Mouse (Mus musculus) midbrain, embryonic 11.5 days (tissue): ENCODE measurements at regions not wholly inside any gene's neighbourhood (a gene's known extent, or its start where the extent isn't known, plus 50 kb on each side); places are given as distances from the start of the nearest gene placed in this dataset.

Experiments used
- ATAC-seq: fragments of 200-750 bp; cut with Nextera tagmentation; 2 replicates; pipeline ENCODE4 v1.8.0; 2017; ENCODE audit warnings: moderate TSS enrichment, moderate library complexity; ENCODE audit not compliant: low FRiP score
- DNase-seq: peaks from one replicate; pipeline ENCODE4 v3.0.0; 2015; ENCODE audit warnings: low spot score; ENCODE audit errors: missing footprints
- H3K27ac ChIP-seq: fragments of 300-500 bp; sonication (generic); 2 replicates; pipeline ENCODE4 v1.5.1; 2014; ENCODE audit warnings: low read depth, low read length
- H3K27me3 ChIP-seq: fragments of 300-500 bp; sonication (generic); 2 replicates; pipeline ENCODE4 v1.6.1; 2014; ENCODE audit warnings: mild to moderate bottlenecking, low read length, moderate library complexity, mixed read lengths; ENCODE audit not compliant: control insufficient read depth, insufficient read depth
- H3K36me3 ChIP-seq: fragments of 300-500 bp; sonication (generic); 2 replicates; pipeline ENCODE4 v1.6.1; 2014; ENCODE audit warnings: mild to moderate bottlenecking, low read length, moderate library complexity, mixed read lengths; ENCODE audit not compliant: control insufficient read depth, insufficient read depth
- H3K4me1 ChIP-seq: fragments of 300-500 bp; sonication (generic); 2 replicates; pipeline ENCODE4 v1.6.1; 2014; ENCODE audit warnings: low read length; ENCODE audit not compliant: control insufficient read depth, insufficient read depth
- H3K4me2 ChIP-seq: fragments of 300-500 bp; sonication (generic); 2 replicates; pipeline ENCODE4 v1.6.1; 2014; ENCODE audit warnings: mild to moderate bottlenecking, moderate library complexity
- H3K4me3 ChIP-seq: fragments of 300-500 bp; sonication (generic); 2 replicates; pipeline ENCODE4 v1.5.1; 2014; ENCODE audit warnings: low read depth, low read length
- H3K9ac ChIP-seq: fragments of 300-500 bp; sonication (generic); 2 replicates; pipeline ENCODE4 v1.6.1; 2014; ENCODE audit warnings: low read length
- H3K9me3 ChIP-seq: fragments of 300-500 bp; sonication (generic); 2 replicates; pipeline ENCODE4 v1.6.1; 2016; ENCODE audit warnings: low read length; ENCODE audit not compliant: control insufficient read depth
- WGBS: fragments of 180-500 bp; shearing (Covaris S2); extraction: QIAGEN DNeasy Blood & Tissue Kit; methylation state at CpG from one replicate; pipeline ENCODE4 v1.1.7; 2014; 5-methylcytosine and 5-hydroxymethylcytosine counted together

DNA sequence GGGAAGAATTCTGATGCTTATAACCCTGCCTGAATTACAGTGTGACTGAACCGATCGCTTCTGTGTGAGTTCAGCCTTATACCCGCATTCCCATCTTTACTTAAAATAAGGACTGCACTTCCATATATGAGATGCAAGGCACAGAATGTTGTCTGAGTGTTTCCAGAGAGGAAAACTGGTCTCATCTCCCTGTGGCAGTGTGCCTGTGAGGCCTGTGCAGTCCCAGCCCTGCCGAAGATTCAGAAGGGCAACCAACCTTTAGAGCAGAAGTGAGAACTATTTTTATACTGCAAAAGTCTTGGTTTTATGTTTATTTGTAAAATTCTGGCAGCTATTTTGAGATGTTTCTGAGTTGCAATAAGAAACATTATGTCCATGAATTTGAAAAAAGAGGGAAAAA lies 432.5 kb downstream of the Rnf144a start:
- no peak overlapping the region for H3K4me3 ChIP-seq

DNA sequence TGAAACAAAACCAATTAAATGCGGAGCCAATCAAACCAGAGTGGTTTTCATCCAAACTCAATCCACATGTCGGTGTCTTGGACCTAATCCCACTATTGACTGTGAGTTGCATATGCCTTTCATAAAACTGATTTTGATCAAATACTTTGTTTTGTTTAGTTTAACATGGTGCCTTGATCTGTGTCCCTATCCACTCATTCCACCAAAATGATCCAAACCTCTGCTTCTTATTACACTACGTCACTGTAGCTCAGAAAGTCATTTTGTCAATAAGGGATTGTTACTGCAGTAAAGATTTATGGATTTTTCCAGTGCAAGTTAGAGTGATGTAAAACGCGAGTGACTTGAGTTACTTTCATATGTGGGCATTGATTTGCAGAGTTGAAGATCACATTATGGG lies 436.7 kb downstream of the Rnf144a start:
- 89% methylated on average over 5 of the region's 5 CpGs for WGBS
- ATAC-seq: no peak

More for the DNA sequence above, 432.5 kb downstream of the Rnf144a start:
- no peak for DNase-seq
- no peak overlapping the region for H3K27ac ChIP-seq
- H3K27me3 ChIP-seq: no peaks in the 10 kb centered on the region
- no peak for ATAC-seq
- 91% methylated on average over 4 of the region's 4 CpGs for WGBS
- H3K4me2 ChIP-seq: no peak overlapping the region
- no peaks in the 10 kb centered on the region for H3K4me1 ChIP-seq
- no peak overlapping the region for H3K9ac ChIP-seq
- no peaks in the 10 kb centered on the region for H3K9me3 ChIP-seq
- no peaks in the 10 kb centered on the region for H3K36me3 ChIP-seq

GRCm38 (mm10) chr12:25958584-25958983 lies 456.5 kb downstream of the Rnf144a start:
- Histone ChIP-seq H3K36me3 (no peaks in the 10 kb centered on the region), H3K9ac (no peak overlapping the region), H3K4me2 (no peak overlapping the region), H3K9me3 (no peaks in the 10 kb centered on the region), H3K4me3 (no peak overlapping the region), H3K4me1 (no peaks in the 10 kb centered on the region), H3K27ac (no peak overlapping the region), H3K27me3 (no peaks in the 10 kb centered on the region)
- DNase-seq (no peak), ATAC-seq (no peak)
- 89% methylated on average over 4 of the region's 4 CpGs for WGBS

More for the DNA sequence above, 436.7 kb downstream of the Rnf144a start:
- Histone ChIP-seq H3K9ac (no peak overlapping the region), H3K4me3 (no peak overlapping the region), H3K4me2 (no peak overlapping the region), H3K27me3 (no peaks in the 10 kb centered on the region), H3K4me1 (no peaks in the 10 kb centered on the region), H3K9me3 (no peaks in the 10 kb centered on the region), H3K36me3 (no peaks in the 10 kb centered on the region), H3K27ac (no peak overlapping the region)
- DNase-seq: no peak

- 88% methylated on average over 1 of the region's 1 CpGs for WGBS
- no peaks in the 10 kb centered on the region for H3K4me1 ChIP-seq
- H3K4me3 ChIP-seq: no peak overlapping the region
- no peaks in the 10 kb centered on the region for H3K27me3 ChIP-seq
- no peaks in the 10 kb centered on the region for H3K36me3 ChIP-seq
- H3K9ac ChIP-seq: no peak overlapping the region
- no peak overlapping the region for H3K27ac ChIP-seq
- H3K9me3 ChIP-seq: no peaks in the 10 kb centered on the region
- ATAC-seq (no peak), DNase-seq (no peak)
- no peak overlapping the region for H3K4me2 ChIP-seq
Measured at GRCm38 (mm10) chr12:25957547-25957946, 457.5 kb downstream of the Rnf144a start.

DNA sequence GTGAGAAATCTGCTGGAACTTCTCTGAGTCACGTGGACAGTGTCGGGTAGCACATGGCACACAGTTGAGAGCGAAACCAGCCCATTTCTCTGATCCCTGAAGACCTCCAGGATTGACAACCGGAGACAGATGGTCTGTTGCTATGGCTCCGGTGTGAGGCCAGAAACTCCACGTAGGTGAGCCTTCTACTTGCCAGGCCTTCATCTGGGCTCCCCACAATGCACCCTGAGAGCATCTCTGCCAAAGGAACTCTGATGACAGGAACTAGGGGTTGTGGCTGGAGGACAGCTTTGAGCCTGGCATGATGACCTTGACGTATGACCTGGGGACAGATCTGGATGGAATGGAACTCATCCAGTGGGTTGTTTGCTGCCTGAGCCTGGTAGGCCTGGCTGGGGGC lies 467.9 kb downstream of the Rnf144a start:
- Histone ChIP-seq H3K9me3 (no peaks in the 10 kb centered on the region), H3K27ac (no peak overlapping the region), H3K9ac (no peak overlapping the region), H3K4me2 (no peak overlapping the region), H3K4me3 (no peak overlapping the region), H3K27me3 (no peaks in the 10 kb centered on the region), H3K4me1 (no peaks in the 10 kb centered on the region), H3K36me3 (no peaks in the 10 kb centered on the region)
- ATAC-seq: no peak
- DNase-seq: no peak
- 88% methylated on average over 7 of the region's 7 CpGs for WGBS

DNA sequence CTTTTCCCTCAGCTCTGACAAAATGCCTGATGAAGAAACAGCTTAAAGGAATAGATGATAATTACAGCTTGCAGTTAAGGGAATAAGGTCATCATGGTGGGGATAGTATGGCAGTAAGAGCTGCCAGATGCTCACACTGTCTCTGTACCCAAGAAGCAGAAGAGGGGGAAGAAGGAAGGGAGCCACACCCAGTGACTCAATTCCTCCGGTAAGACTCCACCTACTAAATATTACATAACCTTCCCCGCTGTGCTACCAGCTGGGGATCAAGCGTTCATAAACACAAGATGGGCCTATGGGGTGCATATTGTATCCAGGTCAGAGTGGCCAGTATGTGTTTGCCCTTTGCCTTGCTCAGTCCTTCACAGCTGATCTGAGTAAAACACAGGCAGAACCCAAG lies 468.9 kb downstream of the Rnf144a start:
- DNase-seq: no peak
- Histone ChIP-seq H3K4me1 (no peaks in the 10 kb centered on the region), H3K27ac (no peak overlapping the region), H3K4me3 (no peak overlapping the region), H3K27me3 (no peaks in the 10 kb centered on the region), H3K4me2 (no peak overlapping the region), H3K9me3 (no peaks in the 10 kb centered on the region), H3K9ac (no peak overlapping the region), H3K36me3 (no peaks in the 10 kb centered on the region)
- 92% methylated on average over 3 of the region's 3 CpGs for WGBS
- no peak for ATAC-seq

DNA sequence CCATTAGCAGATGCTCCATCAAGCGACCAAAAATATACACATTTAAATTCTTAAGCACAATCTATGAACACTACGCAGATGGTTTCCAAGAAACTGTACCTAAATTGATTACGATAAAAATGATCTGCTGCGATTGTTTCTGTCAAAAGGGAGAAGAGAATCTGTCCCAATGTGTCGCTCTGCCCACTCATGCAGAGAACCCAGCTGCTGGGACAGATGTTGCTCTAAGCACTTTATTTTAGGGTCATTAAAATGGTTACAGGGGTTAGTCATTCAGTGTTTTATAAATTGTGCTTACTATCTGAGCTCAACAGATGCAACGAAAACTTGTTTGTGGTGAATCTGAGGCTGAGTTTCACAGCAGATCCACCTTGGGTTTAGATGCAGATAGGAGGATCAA lies 476.2 kb downstream of the Rnf144a start:
- DNase-seq (no peak), ATAC-seq (no peak)
- Histone ChIP-seq H3K27me3 (no peaks in the 10 kb centered on the region), H3K4me1 (no peaks in the 10 kb centered on the region), H3K9me3 (no peaks in the 10 kb centered on the region), H3K4me3 (no peak overlapping the region), H3K9ac (no peak overlapping the region), H3K4me2 (no peak overlapping the region), H3K36me3 (no peaks in the 10 kb centered on the region), H3K27ac (no peak overlapping the region)
- WGBS: 79% methylated on average over 6 of the region's 6 CpGs

DNA sequence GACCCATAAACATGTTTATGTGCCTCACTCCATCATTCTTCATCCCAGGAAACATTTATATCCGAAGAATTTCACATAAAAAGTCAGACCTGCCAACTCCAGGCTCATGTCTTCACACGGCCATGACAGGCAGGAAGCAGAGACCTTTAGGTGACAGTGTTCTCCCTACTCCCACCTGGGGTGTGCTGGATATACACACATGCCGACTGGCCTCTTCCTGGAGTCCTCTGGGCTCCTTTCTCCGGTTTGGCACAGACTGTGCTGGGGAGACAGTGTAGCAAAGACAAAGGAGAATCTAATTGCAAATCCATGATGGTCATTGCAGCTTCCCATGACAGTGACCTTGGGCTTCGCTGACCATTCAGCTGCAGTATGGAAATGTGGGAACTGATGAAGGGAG lies 480.1 kb downstream of the Rnf144a start:
- Histone ChIP-seq H3K27me3 (no peaks in the 10 kb centered on the region), H3K4me3 (no peak overlapping the region), H3K4me2 (no peak overlapping the region), H3K4me1 (no peaks in the 10 kb centered on the region), H3K9me3 (no peaks in the 10 kb centered on the region), H3K9ac (no peak overlapping the region), H3K27ac (no peak overlapping the region), H3K36me3 (no peaks in the 10 kb centered on the region)
- WGBS: 90% methylated on average over 5 of the region's 5 CpGs
- ATAC-seq (no peak), DNase-seq (no peak)

- no peaks in the 10 kb centered on the region for H3K36me3 ChIP-seq
- DNase-seq (no peak), ATAC-seq (no peak)
- H3K4me3 ChIP-seq: no peak overlapping the region
- no peak overlapping the region for H3K27ac ChIP-seq
- no peaks in the 10 kb centered on the region for H3K27me3 ChIP-seq
- H3K9me3 ChIP-seq: no peaks in the 10 kb centered on the region
- no peak overlapping the region for H3K9ac ChIP-seq
- H3K4me1 ChIP-seq: no peaks in the 10 kb centered on the region
- H3K4me2 ChIP-seq: no peak overlapping the region
- 98% methylated on average over 3 of the region's 3 CpGs for WGBS
Measured at GRCm38 (mm10) chr12:25934526-25934925, 480.5 kb downstream of the Rnf144a start.

GRCm38 (mm10) chr12:25926367-25926766 lies 488.7 kb downstream of the Rnf144a start:
- Histone ChIP-seq H3K4me3 (no peak overlapping the region), H3K4me1 (no peaks in the 10 kb centered on the region; the same call in 1 of the 2 replicates), H3K4me2 (no peak overlapping the region), H3K36me3 (no peaks in the 10 kb centered on the region), H3K9ac (no peak overlapping the region), H3K9me3 (no peaks in the 10 kb centered on the region), H3K27me3 (no peaks in the 10 kb centered on the region), H3K27ac (no peak overlapping the region)
- DNase-seq (no peak), ATAC-seq (no peak)
- WGBS: 61% methylated on average over 5 of the region's 5 CpGs
